Mouse (Mus musculus): ENCODE measurements at regions not wholly inside any gene's neighbourhood (a gene's known extent, or its start where the extent isn't known, plus 50 kb on each side); places are given as distances from the start of the nearest gene placed in this dataset.
A peak's percentile ranks its signal among the peaks of the same experiment; 100 is the strongest.

DNA sequence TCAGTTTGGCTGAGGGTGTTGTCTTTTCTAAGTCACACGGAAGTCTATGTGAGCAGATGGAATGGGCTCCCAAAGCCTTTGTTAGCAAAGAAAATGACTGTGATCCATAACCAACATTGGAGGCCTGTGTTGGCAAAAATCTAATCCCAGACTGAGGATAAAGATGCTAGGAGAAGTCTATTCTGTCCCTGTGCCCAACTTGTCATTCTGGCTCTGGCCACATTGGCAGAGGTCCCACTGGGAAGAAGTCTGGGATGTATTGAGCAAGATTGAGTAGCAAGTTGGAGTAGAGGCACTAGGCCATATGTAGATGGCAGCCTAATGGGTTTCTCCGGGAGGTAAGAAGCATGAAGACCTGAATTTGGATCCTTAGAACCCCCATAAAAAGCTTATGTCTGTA, 54.1 kb downstream of the Nog start:
- no peak overlapping the region for H3K27ac ChIP-seq
- no peak overlapping the region for H3K4me3 ChIP-seq
- peaks cover 7% of the 10 kb centered on the region for H3K4me1 ChIP-seq
- H3K9me3 ChIP-seq = peaks cover 4% of the 10 kb centered on the region
- 91% methylated on average over 2 of the region's 2 CpGs for WGBS
- no peaks in the 10 kb centered on the region for H3K27me3 ChIP-seq (ENCODE audit: insufficient read depth, poor library complexity, severe bottlenecking)
- no peak for DNase-seq (ENCODE audit: low spot score)
- no peaks in the 10 kb centered on the region for H3K36me3 ChIP-seq

DNA sequence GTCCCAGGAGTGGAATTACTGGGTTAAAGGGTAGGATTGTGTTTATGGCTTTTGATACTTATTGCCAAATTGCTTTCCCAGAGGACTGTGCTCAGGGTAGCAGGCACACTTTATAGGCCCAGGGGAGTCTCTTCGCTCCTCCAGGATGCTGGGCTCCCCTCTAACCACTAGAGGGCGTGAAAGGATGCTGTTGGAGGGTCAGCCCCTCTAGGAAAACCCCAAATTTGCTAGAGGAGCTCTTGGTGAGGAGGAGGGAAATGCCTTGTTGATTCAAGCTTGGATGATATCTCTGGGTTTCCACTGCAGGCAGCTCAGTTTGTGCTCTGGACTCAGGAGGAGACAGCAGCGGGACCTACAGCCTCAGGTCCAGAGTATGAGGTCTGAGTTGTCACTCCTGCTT, 58.8 kb downstream of the Nog start:
- DNase-seq (ENCODE audit: low spot score) = peak; percentile 74
- no peak overlapping the region for H3K4me3 ChIP-seq
- no peaks in the 10 kb centered on the region for H3K27me3 ChIP-seq (ENCODE audit: insufficient read depth, poor library complexity, severe bottlenecking)
- H3K36me3 ChIP-seq = no peaks in the 10 kb centered on the region
- no peak overlapping the region for H3K27ac ChIP-seq
- H3K9me3 ChIP-seq = no peaks in the 10 kb centered on the region
- peaks cover 6% of the 10 kb centered on the region; the same call in 1 of the 2 replicates for H3K4me1 ChIP-seq
- WGBS = 22% methylated on average over 3 of the region's 3 CpGs

DNA sequence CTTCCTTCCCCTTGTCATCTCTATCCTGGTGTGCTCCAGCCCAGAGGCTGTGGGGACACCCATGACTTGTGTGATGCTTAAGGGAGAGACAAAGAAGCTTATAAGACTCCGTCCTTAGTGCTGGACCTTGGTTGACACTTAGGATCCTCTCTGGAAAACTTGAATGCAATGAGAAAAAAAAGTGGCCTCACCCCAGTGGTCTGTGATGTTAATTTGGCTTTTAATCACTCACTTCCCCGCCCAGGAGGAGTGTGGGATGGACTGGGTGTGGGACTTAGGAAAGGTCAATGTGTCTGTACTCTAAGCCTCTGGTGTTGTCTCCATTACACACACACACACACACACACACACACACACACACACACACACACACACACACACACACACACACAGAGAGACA, 60.0 kb downstream of the Nog start:
- no peak for DNase-seq (ENCODE audit: low spot score)
- Histone ChIP-seq H3K27me3 (ENCODE audit: insufficient read depth, poor library complexity, severe bottlenecking) (no peaks in the 10 kb centered on the region), H3K4me1 (peaks cover 6% of the 10 kb centered on the region; the same call in 1 of the 2 replicates), H3K27ac (no peak overlapping the region), H3K9me3 (no peaks in the 10 kb centered on the region), H3K36me3 (no peaks in the 10 kb centered on the region), H3K4me3 (no peak overlapping the region)
- WGBS = 74% methylated on average over 2 of the region's 2 CpGs

DNA sequence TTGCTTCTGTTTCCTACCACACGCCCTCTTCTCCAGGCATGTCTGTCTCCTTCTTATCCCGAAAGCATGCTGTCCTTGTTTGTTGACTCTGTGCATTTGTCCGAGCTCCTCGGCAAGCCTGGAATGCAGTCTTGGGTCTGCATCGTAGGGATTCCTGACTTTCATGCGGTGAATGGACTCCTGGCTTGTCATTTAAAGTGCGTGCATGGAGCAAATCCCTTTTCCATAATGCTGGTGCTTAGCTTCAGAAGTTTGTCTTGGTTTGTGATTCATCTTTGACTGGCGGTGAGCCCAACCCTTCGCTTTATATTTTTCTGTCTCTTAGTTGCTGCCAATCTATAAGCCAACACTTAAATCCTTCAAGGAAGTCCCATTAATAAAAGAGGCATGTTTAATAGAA, 62.2 kb downstream of the Nog start:
- Histone ChIP-seq H3K27me3 (ENCODE audit: insufficient read depth, poor library complexity, severe bottlenecking) (no peaks in the 10 kb centered on the region), H3K27ac (no peak overlapping the region)
- WGBS = 33% methylated on average over 9 of the region's 9 CpGs

DNA sequence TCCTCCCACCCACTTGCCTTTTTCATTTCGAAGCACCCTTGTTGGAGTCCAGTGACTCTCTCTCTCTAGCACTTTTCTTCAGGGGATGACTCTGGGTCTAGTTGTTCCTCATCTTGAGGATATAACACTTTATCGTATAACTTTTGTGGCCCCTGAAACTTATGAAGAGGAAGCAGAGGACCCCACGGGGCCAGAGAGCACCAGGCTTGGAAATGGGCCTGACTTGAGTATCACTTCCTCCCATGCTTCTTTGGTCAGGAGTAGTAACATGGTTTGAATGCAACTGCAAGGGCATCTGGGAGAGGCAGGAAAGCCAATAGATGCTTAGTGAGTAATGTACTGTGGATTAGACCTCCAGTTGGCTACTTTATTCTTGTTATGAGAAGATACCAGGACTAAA, 65.2 kb downstream of the Nog start:
- Histone ChIP-seq H3K27me3 (ENCODE audit: insufficient read depth, poor library complexity, severe bottlenecking) (no peaks in the 10 kb centered on the region; the same call in 1 of the 2 replicates), H3K27ac (no peak overlapping the region), H3K4me3 (no peak overlapping the region), H3K4me1 (0 out of 2 replicates have a peak, but pooled peaks cover 3% of the 10 kb centered on the region), H3K9me3 (no peaks in the 10 kb centered on the region), H3K36me3 (no peaks in the 10 kb centered on the region)
- DNase-seq (ENCODE audit: low spot score) = no peak
- WGBS = 86% methylated on average over 3 of the region's 3 CpGs

More for the DNA sequence above, 62.2 kb downstream of the Nog start:
- no peak for DNase-seq (ENCODE audit: low spot score)
- Histone ChIP-seq H3K4me3 (no peak overlapping the region), H3K4me1 (peaks cover 6% of the 10 kb centered on the region; the same call in 1 of the 2 replicates), H3K9me3 (no peaks in the 10 kb centered on the region), H3K36me3 (no peaks in the 10 kb centered on the region)

DNA sequence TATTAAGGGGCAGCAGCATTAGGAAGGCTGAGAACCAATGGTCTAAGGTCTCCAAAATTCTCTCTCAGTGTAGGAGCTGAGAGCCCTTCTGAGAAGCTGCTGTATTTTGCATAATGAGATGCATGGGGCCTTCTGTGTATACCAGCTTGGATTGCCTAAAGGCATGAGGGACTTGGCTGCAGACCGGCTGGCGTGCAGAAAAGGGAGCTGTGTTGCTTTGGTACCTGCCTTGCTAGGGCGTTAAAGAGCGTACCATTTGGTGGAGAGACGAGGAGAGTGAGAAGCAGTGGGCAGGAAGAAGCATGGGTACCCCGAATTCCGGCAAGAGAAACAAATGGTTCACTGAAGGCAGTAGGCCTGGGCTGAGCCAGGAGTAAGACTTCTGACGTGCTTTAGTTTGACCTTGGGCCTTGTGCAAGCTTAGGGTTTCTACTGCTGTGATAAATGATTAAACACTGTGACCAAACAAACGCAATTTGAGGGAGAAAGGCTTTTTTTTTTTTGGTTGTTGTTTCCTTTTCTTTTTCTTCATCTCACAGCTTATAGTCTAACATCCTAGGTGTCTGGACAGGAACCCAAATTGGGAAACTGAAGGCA, 69.2 kb downstream of the Nog start:
- DNase-seq (ENCODE audit: low spot score) = no peak
- H3K36me3 ChIP-seq = no peaks in the 10 kb centered on the region
- H3K27ac ChIP-seq = no peak overlapping the region
- 49% methylated on average over 9 of the region's 9 CpGs for WGBS
- no peak overlapping the region for H3K4me3 ChIP-seq
- H3K4me1 ChIP-seq = no peaks in the 10 kb centered on the region
- no peaks in the 10 kb centered on the region for H3K9me3 ChIP-seq
- no peaks in the 10 kb centered on the region; the same call in 1 of the 2 replicates for H3K27me3 ChIP-seq (ENCODE audit: insufficient read depth, poor library complexity, severe bottlenecking)

DNA sequence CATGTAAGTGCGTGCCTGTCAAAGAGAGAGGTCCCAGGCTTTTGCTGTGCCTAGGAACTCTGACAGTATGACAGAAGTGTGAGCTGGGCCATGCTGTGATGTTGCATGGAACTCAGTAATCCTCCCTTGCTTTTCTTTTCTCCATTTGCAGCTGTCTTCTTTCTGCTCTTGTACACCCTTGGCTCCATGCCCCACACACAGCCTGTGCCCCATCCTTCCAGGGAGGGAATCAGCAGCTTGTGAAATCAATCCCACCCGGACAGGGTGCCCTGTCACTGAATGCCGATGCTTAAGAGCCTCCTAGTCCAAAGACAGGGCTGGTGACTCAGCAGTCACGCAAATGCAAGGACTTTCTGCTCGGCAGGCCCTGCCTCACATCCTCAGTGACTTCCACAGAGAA, 72.4 kb downstream of the Nog start:
- H3K4me1 ChIP-seq = no peaks in the 10 kb centered on the region
- H3K4me3 ChIP-seq = no peak overlapping the region
- no peaks in the 10 kb centered on the region for H3K36me3 ChIP-seq
- H3K27me3 ChIP-seq (ENCODE audit: insufficient read depth, poor library complexity, severe bottlenecking) = no peaks in the 10 kb centered on the region; the same call in 1 of the 2 replicates
- H3K9me3 ChIP-seq = no peaks in the 10 kb centered on the region
- H3K27ac ChIP-seq = no peak overlapping the region
- peak; percentile 54 for DNase-seq (ENCODE audit: low spot score)
- WGBS = 59% methylated on average over 5 of the region's 5 CpGs

DNA sequence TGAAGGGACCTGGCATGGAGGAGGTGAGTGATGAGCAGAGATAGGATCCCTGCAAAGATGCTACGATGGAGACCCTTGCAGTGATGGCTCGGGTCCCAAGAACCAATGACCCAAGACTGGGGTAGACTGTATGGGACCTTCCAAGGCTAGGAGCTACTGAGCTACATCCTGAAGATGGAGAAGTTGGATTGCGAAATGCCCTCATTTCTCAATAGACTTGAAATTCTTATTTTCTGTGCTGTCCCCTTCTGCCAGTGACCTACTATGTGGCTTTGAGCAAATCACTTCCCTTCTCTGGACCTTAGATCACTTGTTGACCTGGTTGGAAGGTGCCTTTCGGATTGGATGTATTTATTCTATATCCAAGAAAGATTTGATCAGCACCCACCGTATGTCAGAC, 88.9 kb downstream of the Nog start:
- Histone ChIP-seq H3K36me3 (no peaks in the 10 kb centered on the region), H3K4me3 (no peak overlapping the region), H3K27me3 (ENCODE audit: insufficient read depth, poor library complexity, severe bottlenecking) (no peaks in the 10 kb centered on the region), H3K4me1 (peaks cover 15% of the 10 kb centered on the region), H3K9me3 (no peaks in the 10 kb centered on the region), H3K27ac (no peak overlapping the region)
- DNase-seq (ENCODE audit: low spot score) = no peak
- whole genome bisulfite sequencing = 88% methylated on average over 5 of the region's 5 CpGs

DNA sequence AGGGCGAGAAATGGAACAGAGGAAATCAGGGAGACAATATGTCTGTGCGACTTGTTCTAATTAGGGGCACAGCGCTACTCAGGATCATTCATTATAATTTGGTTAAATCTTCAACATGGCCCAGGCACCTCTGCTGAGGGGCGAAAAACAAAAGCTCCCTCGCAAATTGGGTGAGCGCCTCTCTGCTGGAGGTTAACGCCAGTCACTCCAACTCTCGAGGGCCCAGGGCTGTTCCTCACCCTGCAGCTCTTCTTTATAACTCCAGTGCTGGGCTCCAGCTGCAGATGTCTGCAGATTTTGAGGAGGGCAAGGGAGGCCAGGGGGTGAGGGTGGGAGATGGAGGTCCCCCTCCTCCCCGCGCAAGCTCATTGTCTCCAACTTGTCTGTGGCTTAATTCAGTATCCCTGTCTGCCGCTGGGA, 92.6 kb downstream of the Nog start:
- 37% methylated on average over 11 of the region's 11 CpGs for WGBS
- Histone ChIP-seq H3K36me3 (no peaks in the 10 kb centered on the region), H3K27ac (0 out of 2 replicates have a peak overlapping the region, but pooled peaks have one; percentile 18), H3K27me3 (ENCODE audit: insufficient read depth, poor library complexity, severe bottlenecking) (no peaks in the 10 kb centered on the region), H3K4me3 (no peak overlapping the region), H3K9me3 (no peaks in the 10 kb centered on the region), H3K4me1 (peaks cover 23% of the 10 kb centered on the region)
- DNase-seq (ENCODE audit: low spot score) = no peak

DNA sequence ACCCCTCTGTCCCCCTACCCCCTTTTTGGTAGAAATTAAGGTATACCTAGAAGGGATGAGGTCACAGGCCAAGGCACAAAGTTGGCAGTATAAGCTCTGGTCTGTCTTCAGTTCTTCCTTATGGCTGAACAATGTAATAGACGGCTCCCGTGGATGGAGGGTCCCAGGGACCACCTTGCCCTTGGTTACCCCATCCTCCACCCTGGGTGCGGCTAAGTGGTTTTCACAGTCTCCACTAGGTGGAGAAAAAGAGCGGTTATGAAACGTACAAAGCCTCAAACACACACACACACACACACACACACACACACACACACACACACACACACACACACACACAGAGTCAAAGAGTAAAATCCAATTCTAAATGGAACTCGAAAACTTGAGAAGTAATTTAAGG, 93.1 kb downstream of the Nog start:
- no peak for DNase-seq (ENCODE audit: low spot score)

DNA sequence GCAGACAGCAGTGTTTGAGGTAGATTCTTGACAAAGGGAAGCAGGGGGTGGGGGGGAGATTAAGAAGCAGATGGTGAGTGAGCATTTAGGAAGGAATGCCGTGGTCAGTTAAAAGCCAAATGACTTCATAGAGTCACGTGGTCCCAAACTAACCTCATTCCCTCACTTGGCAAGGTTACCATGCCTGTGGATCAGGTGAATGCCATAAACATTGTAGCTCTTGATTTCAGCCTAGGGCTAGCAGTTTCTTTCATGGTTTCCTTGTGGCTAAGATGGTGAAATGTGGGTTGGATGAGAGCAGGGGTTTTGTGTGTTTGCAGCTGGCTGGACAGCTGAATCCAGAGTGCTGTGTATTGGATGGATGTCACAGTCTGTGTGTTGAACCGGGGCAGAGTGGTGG, 95.3 kb downstream of the Nog start:
- Histone ChIP-seq H3K27me3 (ENCODE audit: insufficient read depth, poor library complexity, severe bottlenecking) (no peaks in the 10 kb centered on the region), H3K36me3 (no peaks in the 10 kb centered on the region), H3K27ac (no peak overlapping the region), H3K4me3 (no peak overlapping the region), H3K9me3 (no peaks in the 10 kb centered on the region), H3K4me1 (peaks cover 23% of the 10 kb centered on the region)
- DNase-seq (ENCODE audit: low spot score) = no peak
- 42% methylated on average over 3 of the region's 3 CpGs for WGBS

More for the DNA sequence above, 93.1 kb downstream of the Nog start:
- 48% methylated on average over 6 of the region's 6 CpGs for WGBS
- Histone ChIP-seq H3K4me1 (peaks cover 23% of the 10 kb centered on the region), H3K27me3 (ENCODE audit: insufficient read depth, poor library complexity, severe bottlenecking) (no peaks in the 10 kb centered on the region), H3K9me3 (no peaks in the 10 kb centered on the region), H3K36me3 (no peaks in the 10 kb centered on the region), H3K27ac (no peak overlapping the region), H3K4me3 (no peak overlapping the region)

DNA sequence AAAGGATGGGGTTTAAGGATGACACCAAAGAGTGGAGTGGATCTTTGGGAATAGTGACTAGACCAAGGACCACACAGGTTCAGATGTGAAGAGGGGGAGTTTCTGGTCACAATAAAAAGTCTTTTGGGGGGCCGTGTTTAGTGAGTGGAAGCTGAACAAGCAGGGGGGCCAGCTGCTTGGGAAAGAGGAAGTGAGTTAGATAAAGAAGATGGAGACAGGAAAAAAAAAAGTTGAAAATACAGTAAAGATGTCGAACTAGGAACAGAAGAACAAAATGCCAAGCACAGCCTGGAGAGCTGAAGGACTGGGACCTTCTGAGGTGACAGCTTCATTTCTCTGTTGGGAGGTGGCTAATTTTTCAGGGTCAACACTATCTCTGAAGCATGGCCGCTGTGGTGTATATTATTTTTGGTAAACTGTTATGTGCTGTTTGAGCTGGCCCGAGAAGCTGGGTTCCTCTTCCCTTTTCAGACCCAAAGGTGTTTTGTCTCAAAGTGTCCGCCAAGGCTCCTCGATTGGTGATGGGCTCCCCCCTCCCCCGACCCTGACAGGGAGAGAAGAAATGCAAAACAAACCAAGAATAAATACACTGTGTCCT, 97.1 kb downstream of the Nog start:
- Histone ChIP-seq H3K36me3 (no peaks in the 10 kb centered on the region), H3K27me3 (ENCODE audit: insufficient read depth, poor library complexity, severe bottlenecking) (no peaks in the 10 kb centered on the region), H3K9me3 (no peaks in the 10 kb centered on the region), H3K27ac (no peak overlapping the region), H3K4me3 (no peak overlapping the region), H3K4me1 (peaks cover 22% of the 10 kb centered on the region)
- no peak for DNase-seq (ENCODE audit: low spot score)
- 58% methylated on average over 7 of the region's 7 CpGs for WGBS

DNA sequence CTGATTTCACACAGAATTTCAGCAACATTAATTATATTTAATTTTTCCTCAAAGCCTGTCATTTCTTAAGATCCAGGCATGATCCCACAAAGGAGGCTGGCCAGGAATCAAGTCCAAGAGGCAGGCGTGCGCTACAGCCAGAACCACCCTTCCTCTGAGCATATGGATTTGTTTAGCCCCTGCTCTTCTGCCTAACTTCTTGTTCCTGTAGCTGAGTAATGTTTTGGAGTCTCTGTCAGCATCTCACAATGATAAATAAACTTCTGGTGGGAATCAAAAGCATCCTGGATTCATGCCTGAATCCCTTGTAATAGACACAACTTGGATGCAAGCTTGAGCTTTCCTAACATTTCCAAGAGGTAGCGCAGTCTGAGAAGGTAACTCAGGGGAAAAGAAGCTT, 101.7 kb downstream of the Nog start:
- DNase-seq (ENCODE audit: low spot score) = no peak
- WGBS = 92% methylated on average over 3 of the region's 3 CpGs

More for the DNA sequence above, 101.7 kb downstream of the Nog start:
- H3K9me3 ChIP-seq = no peaks in the 10 kb centered on the region
- 0 out of 2 replicates have a peak, but pooled peaks cover 3% of the 10 kb centered on the region for H3K4me1 ChIP-seq
- H3K27me3 ChIP-seq (ENCODE audit: insufficient read depth, poor library complexity, severe bottlenecking) = no peaks in the 10 kb centered on the region
- H3K4me3 ChIP-seq = no peak overlapping the region
- H3K36me3 ChIP-seq = no peaks in the 10 kb centered on the region
- no peak overlapping the region for H3K27ac ChIP-seq

Measured in heart, embryonic 10.5 days (tissue).